20 mouse cellular contexts compared by ENCODE assay signal in genomic region chr3:65474585-65474984, GRCm38 (mm10). TPM values are rescaled to one million over a fixed set of nuclear protein-coding genes. Genes with fewer than 3 reads are reported as not detected.
A peak's percentile ranks its signal among the peaks of the same experiment; 100 is the strongest.
DNase-seq lines count a peak whose midpoint lies in the region; ATAC-seq lines count a peak whose summit lies in the region.
"Had no signal": no experiment of that assay in that cellular context is flagged by ENCODE, and none has a peak within 500 bp of the region (broad histone marks: within the 10 kb centered on the region; RNA-seq: fewer than 3 reads in every experiment).

No protein-coding gene starts in this region.

- ATAC-seq in heart, embryonic 12.5 days (ENCODE audit: insufficient number of reproducible peaks, low FRiP score), result no peak
- peak; percentile 60 for ATAC-seq in neural tube, embryonic 11.5 days (ENCODE audit: insufficient read depth, low FRiP score, low TSS enrichment)
- ATAC-seq in midbrain, embryonic 14.5 days (ENCODE audit: low FRiP score, low TSS enrichment), result peak; percentile 27; the same call in 1 of the 2 replicates
- ATAC-seq: forebrain, embryonic 15.5 days; intestine, embryonic 15.5 days had no signal

- H3K9ac ChIP-seq in heart, embryonic 12.5 days, result no peak overlapping the region
- no peak overlapping the region for H3K9ac ChIP-seq in neural tube, embryonic 11.5 days (ENCODE audit: low read length)
- H3K9ac ChIP-seq in midbrain, embryonic 14.5 days (replicated peaks; ENCODE audit: low read length), result no peak overlapping the region
- H3K9ac ChIP-seq: forebrain, embryonic 15.5 days; intestine, embryonic 15.5 days; midbrain, embryonic 12.5 days had no signal

- DNase-seq in heart, adult 11 months, result peak; percentile 89
- no peak for DNase-seq in neural tube, embryonic 11.5 days (ENCODE audit: low spot score)
- DNase-seq in neural tube, embryonic 10.5 days (ENCODE audit: extremely low spot score, low spot score), result no peak
- DNase-seq in midbrain, embryonic 14.5 days, result no peak
- no peak for DNase-seq in embryonic facial prominence, embryonic 10.5 days (ENCODE audit: low spot score)
- no peak for DNase-seq in kidney, postnatal 4 days
- DNase-seq in cerebellum, postnatal 14 days, result no peak
- DNase-seq: B cell, adult 2 months; cerebellum, postnatal 10 days; embryo, embryonic 11 days; heart, postnatal 14 days; left cerebral cortex, postnatal 4 days; lung, adult 2 months; lung, postnatal 4 days; right cerebral cortex, adult 18-20 months; thymus, adult 2 months had no signal

- H3K4me2 ChIP-seq in heart, embryonic 12.5 days, result no peak overlapping the region
- no peak overlapping the region for H3K4me2 ChIP-seq in neural tube, embryonic 11.5 days (ENCODE audit: low read depth)
- H3K4me2 ChIP-seq in midbrain, embryonic 14.5 days (ENCODE audit: low read length), result no peak overlapping the region
- H3K4me2 ChIP-seq: forebrain, embryonic 15.5 days; intestine, embryonic 15.5 days; midbrain, embryonic 12.5 days had no signal

- H3K36me3 ChIP-seq in heart, embryonic 12.5 days, result no peaks in the 10 kb centered on the region
- no peaks in the 10 kb centered on the region for H3K36me3 ChIP-seq in neural tube, embryonic 11.5 days (ENCODE audit: control insufficient read depth, insufficient read depth, low read length)
- no peaks in the 10 kb centered on the region for H3K36me3 ChIP-seq in midbrain, embryonic 14.5 days (ENCODE audit: control insufficient read depth, insufficient read depth, low read length)
- no peaks in the 10 kb centered on the region for H3K36me3 ChIP-seq in embryonic facial prominence, embryonic 10.5 days (replicated peaks)
- H3K36me3 ChIP-seq: forebrain, embryonic 15.5 days; intestine, embryonic 15.5 days; midbrain, embryonic 12.5 days had no signal

- H3K27me3 ChIP-seq in heart, embryonic 12.5 days (replicated peaks), result no peaks in the 10 kb centered on the region
- no peaks in the 10 kb centered on the region for H3K27me3 ChIP-seq in neural tube, embryonic 11.5 days (ENCODE audit: control insufficient read depth, insufficient read depth, low read length)
- H3K27me3 ChIP-seq in midbrain, embryonic 14.5 days (ENCODE audit: control insufficient read depth, insufficient read depth, low read length), result no peaks in the 10 kb centered on the region
- H3K27me3 ChIP-seq in embryonic facial prominence, embryonic 10.5 days (replicated peaks; ENCODE audit: low read depth, poor library complexity, severe bottlenecking), result no peaks in the 10 kb centered on the region
- H3K27me3 ChIP-seq: forebrain, embryonic 15.5 days; intestine, embryonic 15.5 days; midbrain, embryonic 12.5 days had no signal

- WGBS in heart, embryonic 12.5 days, result 33% methylated on average over 7 of the region's 7 CpGs
- 48% methylated on average over 7 of the region's 7 CpGs for WGBS in neural tube, embryonic 11.5 days
- 54% methylated on average over 7 of the region's 7 CpGs for WGBS in midbrain, embryonic 14.5 days
- 54% methylated on average over 7 of the region's 7 CpGs for WGBS in embryonic facial prominence, embryonic 10.5 days

- peaks cover 4% of the 10 kb centered on the region for H3K4me1 ChIP-seq in heart, embryonic 12.5 days (replicated peaks)
- H3K4me1 ChIP-seq in neural tube, embryonic 11.5 days (ENCODE audit: control insufficient read depth, insufficient read depth, low read length), result no peaks in the 10 kb centered on the region
- no peaks in the 10 kb centered on the region for H3K4me1 ChIP-seq in midbrain, embryonic 14.5 days (ENCODE audit: control insufficient read depth, insufficient read depth, low read length)
- H3K4me1 ChIP-seq in embryonic facial prominence, embryonic 10.5 days, result peaks cover 14% of the 10 kb centered on the region
- H3K4me1 ChIP-seq: forebrain, embryonic 15.5 days; intestine, embryonic 15.5 days; midbrain, embryonic 12.5 days had no signal

- no peak overlapping the region for H3K27ac ChIP-seq in heart, embryonic 12.5 days (ENCODE audit: poor library complexity, severe bottlenecking)
- no peak overlapping the region for H3K27ac ChIP-seq in neural tube, embryonic 11.5 days (ENCODE audit: low read depth, low read length)
- no peak overlapping the region for H3K27ac ChIP-seq in midbrain, embryonic 14.5 days (replicated peaks; ENCODE audit: low read depth, low read length)
- H3K27ac ChIP-seq in embryonic facial prominence, embryonic 10.5 days (replicated peaks), result no peak overlapping the region
- H3K27ac ChIP-seq: forebrain, embryonic 15.5 days; intestine, embryonic 15.5 days; midbrain, embryonic 12.5 days had no signal

- no peaks in the 10 kb centered on the region for H3K9me3 ChIP-seq in heart, embryonic 12.5 days (replicated peaks)
- H3K9me3 ChIP-seq in neural tube, embryonic 11.5 days (ENCODE audit: control insufficient read depth, low read length), result no peaks in the 10 kb centered on the region
- H3K9me3 ChIP-seq in midbrain, embryonic 14.5 days (ENCODE audit: control insufficient read depth, low read length), result no peaks in the 10 kb centered on the region
- no peaks in the 10 kb centered on the region for H3K9me3 ChIP-seq in embryonic facial prominence, embryonic 10.5 days
- H3K9me3 ChIP-seq: forebrain, embryonic 15.5 days; intestine, embryonic 15.5 days; midbrain, embryonic 12.5 days had no signal

- H3K4me3 ChIP-seq in heart, embryonic 12.5 days, result no peak overlapping the region
- no peak overlapping the region for H3K4me3 ChIP-seq in neural tube, embryonic 11.5 days (ENCODE audit: low read depth, low read length)
- no peak overlapping the region for H3K4me3 ChIP-seq in midbrain, embryonic 14.5 days (replicated peaks; ENCODE audit: low read depth, low read length)
- H3K4me3 ChIP-seq in embryonic facial prominence, embryonic 10.5 days, result no peak overlapping the region
- H3K4me3 ChIP-seq: forebrain, embryonic 15.5 days; intestine, embryonic 15.5 days; midbrain, embryonic 12.5 days had no signal

RNA-seq across cellular contexts. Expression of gene Tiparp, which starts 53.6 kb away (rescaled TPM):
- 29.7 and 36.3 TPM in 2 replicates for polyA plus RNA-seq in heart, embryonic 12.5 days (2016; fragmentation: Nextera tagmentation; extraction: Ambion mirVana)
- polyA plus RNA-seq in neural tube, embryonic 11.5 days (2014; fragmentation: Nextera tagmentation; extraction: Ambion mirVana), result 33.3 and 36.9 TPM in 2 replicates
- polyA plus RNA-seq in midbrain, embryonic 14.5 days (2014; fragmentation: Nextera tagmentation; extraction: Ambion mirVana), result 23.2 and 31.8 TPM in 2 replicates
- 47.5 and 48.7 TPM in 2 replicates for polyA plus RNA-seq in embryonic facial prominence, embryonic 10.5 days (2016; fragmentation: Nextera tagmentation; extraction: Ambion mirVana)
